Mouse (Mus musculus): ENCODE measurements at regions not wholly inside any gene's neighbourhood (a gene's known extent, or its start where the extent isn't known, plus 50 kb on each side); places are given as distances from the start of the nearest gene placed in this dataset.
"Not testable (repeated sequence)": the region's sequence is repeated elsewhere in the genome, so short reads cannot be mapped to it uniquely, and the experiment has no call there.

DNA sequence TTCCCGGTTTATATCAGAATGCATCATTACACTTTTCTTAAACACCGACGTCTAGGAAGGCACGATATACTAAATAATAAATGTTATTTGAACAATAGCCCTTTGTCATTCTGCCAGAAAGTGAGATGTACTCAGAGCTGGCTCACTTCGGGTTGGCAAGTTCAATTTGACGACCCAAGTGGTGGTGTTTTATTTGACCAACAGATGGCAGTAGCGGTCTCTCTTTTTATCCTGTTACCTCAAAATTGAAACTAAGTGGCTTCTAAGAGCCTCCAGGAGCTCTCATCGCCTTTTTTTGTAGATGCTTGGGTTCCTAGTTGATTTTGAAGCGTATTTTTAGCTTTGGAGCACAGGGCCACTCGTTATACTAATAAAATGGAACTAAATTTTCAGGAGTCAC is 66.7 kb upstream of the Chmp2b start:
- DNase-seq (ENCODE audit: low read depth, low spot score), result no peak

DNA sequence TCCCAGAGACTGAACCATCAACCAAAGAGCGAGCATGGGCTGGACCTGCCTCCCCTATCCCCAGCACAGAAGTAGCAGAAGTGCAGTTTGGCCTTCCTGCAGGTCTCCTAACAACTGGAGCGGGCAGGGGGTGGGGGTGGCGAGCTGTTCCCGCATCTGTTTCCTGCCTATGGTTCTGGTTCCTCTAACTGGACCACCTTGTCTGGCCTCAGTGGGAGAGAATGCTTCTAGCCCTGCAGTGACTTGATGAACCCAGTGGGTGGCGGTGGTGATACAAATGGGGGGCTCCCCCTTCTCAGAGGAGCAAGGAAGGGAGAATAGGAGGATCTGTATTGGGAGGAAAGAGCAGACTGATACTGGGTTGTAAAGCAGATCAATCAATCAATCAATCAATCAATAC is 69.2 kb upstream of the Chmp2b start:
- DNase-seq (ENCODE audit: low read depth, low spot score), result no peak

DNA sequence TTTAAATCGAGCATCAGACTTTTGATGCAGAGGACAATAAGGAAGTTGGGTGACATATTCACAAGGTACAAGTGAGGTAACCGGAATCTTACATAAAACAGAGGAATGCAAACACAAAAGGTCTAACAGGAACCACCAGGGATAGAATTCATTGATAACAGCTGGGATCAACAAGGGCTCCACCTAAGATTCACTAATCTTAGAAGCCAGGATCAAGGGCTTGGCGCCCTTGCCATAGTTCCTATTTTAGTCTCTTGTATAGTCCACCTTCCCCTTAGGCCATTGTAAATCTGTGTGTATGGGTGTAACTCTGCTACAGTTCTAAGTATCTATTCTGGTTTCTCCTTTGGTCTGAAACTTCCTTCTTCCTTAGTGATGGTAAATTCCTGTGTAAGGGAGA is 84.2 kb upstream of the Chmp2b start:
- DNase-seq (ENCODE audit: low read depth, low spot score), result not testable (repeated sequence)

DNA sequence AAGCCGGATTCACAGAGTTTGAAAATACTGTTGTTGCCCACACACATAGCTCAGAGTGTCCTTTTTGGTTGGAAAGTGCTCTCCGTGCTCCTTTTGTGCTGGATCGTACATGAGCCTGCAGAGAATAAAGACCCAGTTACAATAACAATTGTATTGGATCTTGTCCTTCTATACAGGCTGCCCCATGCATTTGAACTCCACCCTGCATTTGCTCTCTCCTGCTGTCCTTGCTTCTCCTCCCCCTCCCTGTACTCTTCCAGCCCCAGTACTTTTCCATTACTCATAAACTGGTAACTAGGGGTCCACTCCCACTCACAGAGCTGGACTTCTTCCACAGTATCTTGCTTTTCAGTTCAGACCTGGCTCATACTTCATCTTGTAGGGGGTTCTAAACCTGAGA is 86.5 kb upstream of the Chmp2b start:
- no peak for DNase-seq (ENCODE audit: low read depth, low spot score)

DNA sequence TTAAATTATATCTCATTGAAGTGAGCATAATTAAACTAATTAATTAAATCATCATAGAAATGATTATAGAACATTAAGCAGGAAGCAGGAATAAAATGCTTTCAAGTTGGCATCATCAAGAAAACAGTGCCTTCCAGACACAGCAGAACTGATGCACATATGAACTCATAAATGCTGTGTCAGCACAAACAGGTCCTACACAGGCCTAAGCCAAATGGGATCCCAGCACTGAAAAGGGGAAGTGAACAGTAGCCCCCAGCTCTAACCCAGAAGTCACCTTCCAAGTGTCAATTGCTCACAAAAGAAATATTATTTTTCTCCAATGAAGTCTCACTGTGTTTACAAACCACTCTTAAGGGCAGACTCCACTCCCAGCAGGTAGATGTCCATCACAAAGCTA is 93.0 kb upstream of the Chmp2b start:
- DNase-seq (ENCODE audit: low read depth, low spot score), result no peak

DNA sequence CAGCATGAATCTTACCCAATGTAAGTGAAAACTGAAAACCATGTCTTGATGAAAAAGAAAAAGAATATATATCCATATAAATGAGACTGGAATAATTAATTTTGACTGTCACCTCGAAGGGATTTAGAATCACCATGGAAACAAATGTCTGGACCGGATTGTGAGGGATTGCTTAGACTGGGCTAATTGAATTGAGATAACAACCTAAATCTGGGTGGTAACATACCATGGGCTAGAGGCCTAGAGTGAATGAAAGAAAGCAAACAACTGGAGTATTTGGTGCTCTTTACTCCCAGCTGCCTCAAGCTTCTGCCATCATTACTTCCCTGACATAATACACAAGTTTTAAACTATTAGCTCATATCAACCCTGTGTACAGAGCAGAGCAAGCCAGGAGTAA is 95.3 kb upstream of the Chmp2b start:
- no peak for DNase-seq (ENCODE audit: low read depth, low spot score)

DNA sequence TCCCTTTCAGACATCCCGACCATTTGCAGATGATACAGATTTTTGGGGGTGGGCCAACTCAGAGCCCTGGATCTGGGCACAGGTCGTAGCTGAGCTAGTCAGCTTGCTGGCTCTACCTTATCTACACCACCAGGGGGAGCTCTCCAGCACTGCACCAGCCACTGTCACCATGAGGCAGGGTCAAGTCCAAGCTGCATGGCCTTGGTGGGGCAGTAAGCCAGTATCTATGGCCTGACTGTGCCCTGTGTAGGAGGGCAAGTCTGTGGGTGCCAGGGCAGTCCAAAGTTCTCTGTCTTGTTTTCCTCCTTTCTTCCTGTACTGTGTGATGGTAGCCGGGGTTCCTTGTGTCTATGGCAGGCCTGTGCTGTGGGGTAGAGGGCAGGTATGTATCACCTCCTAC is 102.3 kb upstream of the Chmp2b start:
- DNase-seq (ENCODE audit: low read depth, low spot score), result peak; percentile 40

DNA sequence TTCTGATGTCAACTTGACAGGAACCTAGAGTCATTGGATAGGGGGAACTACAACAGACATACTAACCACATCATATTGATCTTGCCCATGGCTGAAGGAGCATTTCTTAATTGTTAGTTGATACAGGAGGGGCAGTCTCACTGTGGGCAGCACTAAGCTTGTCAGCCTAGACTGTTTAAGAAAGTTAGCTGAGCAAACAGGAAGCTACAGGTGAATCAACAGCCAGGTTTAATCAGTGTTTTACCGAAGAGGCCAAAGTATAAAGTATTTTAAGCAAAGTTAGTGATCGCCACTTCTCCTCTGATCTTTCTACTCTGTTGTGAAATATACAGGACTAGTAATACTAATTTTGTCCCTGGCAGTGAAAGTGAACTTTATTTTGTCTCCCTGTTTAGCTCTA is 109.6 kb upstream of the Chmp2b start:
- no peak for DNase-seq (ENCODE audit: low read depth, low spot score)

DNA sequence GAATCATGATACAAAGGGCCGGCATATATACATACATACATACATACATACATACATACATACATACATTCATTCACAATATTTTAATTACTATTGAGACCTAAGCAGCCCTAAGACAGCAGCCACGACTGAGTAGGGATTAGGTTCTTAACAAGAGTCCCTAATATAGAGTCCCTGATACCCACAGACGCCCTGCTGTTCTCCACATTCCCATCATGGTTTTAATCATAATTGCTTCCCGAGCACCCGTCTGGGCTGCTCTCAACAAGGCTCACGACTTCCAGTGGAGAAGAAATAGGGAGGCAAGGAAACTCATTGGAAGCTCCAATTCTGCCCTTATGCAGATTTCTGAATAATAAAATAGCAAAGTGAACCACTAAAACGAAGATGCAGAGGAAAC is 120.6 kb upstream of the Chmp2b start:
- no peak for DNase-seq (ENCODE audit: low read depth, low spot score)

DNA sequence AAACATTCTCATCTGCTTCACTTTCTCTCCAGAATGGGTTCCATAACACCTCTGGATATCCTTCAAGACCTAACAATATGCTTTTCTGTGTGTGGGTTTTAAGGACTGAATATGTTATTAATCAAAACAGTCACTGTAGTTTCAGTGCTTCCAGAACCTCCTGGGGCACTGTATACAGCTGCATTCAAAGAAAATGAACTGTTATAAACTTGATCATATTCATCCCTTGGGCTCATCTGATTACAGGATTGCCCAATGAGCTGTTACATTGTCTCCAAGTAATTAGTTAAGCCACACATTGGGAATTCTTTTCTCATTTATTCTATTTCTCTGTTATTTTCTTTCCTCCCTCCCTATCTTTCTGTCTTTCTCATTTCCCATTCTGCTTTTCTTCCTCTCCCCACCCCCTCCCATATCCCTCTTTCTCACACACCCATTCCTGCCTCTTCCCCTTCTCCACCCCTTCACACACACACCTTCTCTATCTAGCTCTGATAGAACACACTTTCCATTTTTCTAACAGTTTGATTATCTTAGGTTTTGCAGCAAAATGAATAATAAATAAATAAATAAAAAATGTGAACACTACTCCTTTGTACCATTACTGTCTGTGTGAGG is 121.3 kb upstream of the Chmp2b start:
- no peak for DNase-seq (ENCODE audit: low read depth, low spot score)

DNA sequence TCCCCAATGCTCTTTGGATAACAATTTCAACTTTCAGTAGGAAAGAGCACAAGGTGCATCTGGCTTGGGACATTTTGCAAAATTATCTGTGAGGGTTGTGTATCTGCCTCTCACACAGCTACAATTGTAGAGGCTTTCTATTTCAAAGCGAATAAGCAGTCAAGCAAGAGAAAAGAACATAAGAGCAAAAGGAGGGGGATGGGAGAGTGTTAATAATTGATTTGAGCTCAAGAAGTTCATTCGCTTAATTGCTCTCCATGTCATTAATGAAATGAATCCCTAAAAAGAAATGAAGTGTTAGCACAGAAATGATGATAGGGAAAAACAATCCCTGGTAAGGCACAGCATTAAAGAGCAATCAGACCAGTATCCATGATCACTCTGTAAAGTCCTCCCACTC is 121.4 kb upstream of the Vgll3 start:
- DNase-seq (ENCODE audit: low read depth, low spot score), result no peak

DNA sequence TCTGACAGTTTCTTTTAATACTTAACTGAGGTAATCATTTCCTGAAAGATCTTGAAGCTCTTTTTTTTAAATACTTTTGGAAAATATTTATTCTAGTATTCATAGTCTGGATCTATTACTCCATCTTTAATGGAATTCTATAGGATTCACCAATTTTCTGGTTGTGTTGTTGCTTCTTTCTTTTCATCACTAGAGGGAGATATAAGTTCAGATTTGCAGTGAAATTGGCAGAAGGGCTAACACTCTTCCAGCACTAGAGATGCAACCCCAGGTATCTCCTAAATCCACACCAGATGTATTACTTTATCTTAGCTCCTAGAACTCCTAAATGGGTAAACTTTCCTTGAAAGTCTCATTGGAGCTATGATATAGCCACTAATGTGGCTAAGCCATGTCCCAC is 99.4 kb upstream of the Vgll3 start:
- DNase-seq (ENCODE audit: low read depth, low spot score), result no peak

DNA sequence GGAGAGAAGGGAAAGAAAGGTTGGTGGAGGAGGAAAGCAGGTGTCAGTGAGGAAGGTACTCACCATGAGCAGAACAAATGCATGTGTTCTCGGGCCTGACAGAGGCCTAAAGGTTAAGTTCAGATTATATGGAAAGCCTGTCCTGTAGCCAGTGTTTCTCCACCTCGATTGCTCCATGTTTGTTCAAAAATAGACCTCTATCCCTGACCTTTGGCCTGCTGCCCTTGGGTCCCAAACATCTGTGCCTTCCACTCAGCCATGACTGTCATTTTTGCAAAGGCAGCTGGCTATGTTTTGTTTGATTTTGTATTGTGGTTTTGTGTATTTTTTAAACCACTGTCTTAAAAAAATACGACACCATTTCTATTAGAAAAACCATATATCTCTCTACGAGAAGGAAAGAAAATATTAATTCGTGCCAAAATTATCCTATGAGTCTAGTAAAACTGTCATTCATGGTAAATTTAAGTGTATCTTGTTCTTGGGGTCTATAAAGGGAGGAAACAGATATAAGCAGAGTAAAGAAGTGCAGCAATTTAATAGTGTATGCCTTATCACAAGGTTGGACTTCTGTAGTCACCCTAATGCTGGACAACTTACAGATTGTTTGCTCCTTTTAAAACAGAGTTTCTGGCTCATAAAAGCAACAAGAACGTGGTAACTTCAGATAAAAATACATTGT is 96.1 kb upstream of the Vgll3 start:
- DNase-seq (ENCODE audit: low read depth, low spot score), result no peak

DNA sequence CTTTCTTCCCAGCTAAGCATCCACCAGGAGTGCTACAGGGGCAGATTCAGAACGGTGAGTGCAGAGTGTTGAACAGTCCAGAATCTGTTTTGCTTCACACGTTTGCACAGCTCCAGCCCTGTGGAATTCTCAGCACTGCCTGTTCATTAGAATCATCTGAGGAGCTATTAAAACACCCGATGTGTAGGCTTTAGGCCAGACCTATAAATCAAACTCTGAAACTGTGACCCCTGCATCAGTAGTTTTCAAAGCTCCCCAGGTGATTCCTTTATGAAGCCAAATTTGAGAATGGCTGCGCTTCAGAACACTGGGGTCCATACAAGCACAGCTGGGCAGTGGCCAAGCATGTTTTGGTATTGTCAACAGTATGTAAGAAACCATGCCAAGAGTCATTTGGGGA is 94.1 kb upstream of the Vgll3 start:
- no peak for DNase-seq (ENCODE audit: low read depth, low spot score)

DNA sequence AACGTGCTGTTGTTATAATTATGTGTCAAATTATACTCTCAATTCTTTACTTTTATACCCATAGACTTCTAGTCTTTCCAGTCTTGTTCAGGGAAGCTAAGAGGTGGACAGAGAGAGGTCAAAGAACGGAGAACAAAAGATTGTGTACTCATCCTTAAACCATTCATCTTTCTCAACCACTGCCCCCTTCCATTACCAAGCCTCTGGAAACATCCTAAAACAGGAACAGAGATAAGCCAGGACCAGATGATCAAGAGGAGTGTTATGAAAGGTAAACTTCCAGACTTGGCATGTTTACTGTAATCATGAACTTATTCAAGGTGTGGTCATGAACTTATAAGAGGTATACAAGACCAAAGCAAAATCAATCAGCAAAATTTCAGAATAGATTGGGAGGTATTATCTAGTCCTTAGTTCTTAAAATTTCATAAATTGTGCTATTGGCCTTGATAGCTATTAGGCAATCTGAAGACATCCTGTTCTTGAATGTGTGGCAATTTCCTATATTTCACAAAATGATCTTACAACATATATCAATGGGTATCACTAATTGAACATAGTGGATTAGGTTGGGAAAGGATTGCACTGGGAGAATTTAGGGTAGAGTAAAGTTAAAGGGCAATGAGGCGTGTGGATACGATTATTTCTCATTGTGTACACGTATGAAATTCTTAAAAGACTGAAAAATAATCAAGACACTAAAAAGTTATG is 89.3 kb upstream of the Vgll3 start:
- no peak for DNase-seq (ENCODE audit: low read depth, low spot score)

DNA sequence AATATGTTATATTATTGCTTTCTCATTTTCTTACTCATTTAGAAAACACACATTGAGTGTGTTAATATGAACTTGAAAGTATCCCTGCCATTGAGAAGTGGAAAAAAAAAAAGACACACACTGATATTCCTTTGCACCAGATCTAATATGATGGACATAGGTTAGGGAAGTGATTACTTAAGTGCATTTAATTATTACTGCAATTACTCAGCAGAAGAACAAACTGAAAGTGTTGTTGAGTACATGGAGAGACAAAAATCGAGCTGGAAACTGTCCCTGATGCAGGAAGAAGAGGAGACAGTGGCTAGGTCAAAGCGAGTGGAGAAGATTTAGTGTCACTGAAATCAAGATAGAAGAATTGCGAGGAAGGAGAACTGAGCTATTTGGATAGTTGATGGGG is 88.8 kb upstream of the Vgll3 start:
- no peak for DNase-seq (ENCODE audit: low read depth, low spot score)

DNA sequence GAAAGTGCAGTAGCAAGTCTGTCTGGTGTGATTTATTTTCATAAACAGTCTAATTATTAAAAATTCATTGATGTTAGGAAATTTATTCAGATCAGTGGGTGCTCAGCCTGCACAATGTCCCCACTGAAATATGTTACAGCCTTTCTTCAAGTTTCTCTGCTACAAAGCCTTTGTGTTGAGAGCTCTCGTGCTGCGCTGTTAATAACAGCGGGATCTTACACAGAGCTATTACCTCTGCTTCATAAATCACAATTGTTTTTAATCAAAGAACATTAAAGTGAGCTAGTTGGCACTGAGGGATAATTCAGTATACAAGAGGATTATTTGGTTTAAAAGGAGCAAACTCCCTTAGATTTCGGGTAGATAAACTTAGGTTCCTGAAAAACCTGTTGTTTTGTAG is 85.7 kb upstream of the Vgll3 start:
- no peak for DNase-seq (ENCODE audit: low read depth, low spot score)

DNA sequence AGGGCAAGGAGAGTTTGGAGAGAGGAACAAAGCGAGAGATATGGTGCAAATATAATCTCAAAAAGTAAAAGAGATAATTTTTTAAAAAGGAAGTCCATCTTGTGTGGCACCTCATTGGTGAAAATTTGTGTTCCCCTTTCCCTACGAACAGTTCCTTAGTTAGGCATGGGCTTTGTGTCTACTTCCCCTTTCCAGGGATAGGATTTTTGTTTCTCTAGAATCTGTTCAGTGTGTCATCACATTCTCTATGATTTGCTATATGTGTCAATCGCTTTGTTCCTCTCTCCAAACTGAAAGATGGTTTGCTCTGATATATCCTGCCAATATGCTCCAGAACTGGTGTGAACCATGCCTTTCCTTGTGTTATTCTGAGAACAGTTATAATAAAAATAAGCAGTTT is 75.4 kb upstream of the Vgll3 start:
- DNase-seq (ENCODE audit: low read depth, low spot score), result no peak

DNA sequence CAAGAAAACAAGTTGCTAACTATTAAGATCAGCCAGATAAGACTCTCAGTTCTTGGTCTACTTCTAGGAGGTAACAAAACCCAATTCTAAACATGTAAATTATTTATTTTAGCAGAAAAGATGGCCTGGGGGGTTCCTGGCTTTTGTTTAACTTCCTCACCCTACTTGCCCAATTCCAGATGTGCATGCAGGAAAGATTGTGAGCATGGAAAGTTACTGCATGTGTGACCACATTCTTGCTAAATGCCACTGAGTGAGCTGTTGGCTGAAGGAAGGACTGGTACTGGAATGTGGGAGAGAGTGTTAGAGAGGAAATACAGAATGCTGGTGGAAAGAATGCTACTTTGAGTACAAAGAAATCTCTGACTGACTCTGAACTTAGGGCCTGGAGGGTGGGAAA is 72.1 kb upstream of the Vgll3 start:
- DNase-seq (ENCODE audit: low read depth, low spot score), result no peak

DNA sequence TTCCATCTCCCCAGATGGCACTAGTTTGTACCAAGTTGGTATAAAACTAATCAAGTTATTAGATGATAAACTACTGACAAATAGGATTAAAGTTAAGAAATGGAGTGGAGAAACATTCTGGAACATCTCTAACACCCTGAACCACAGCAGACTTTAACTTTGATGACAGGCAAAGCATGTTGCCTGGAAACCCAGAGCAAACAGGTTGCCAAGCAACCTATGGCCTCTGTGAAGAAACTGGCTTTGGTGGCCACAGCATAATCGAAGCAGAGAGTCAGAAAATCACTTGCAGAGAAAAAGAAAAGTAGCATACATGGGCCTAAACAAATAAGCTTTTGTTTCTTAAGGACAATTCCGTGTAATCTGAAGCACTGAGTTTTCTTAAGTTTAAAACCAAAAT is 59.4 kb upstream of the Vgll3 start:
- no peak for DNase-seq (ENCODE audit: low read depth, low spot score)
